Mouse (Mus musculus) spleen, adult 2 months (tissue): ENCODE measurements at regions not wholly inside any gene's neighbourhood (a gene's known extent, or its start where the extent isn't known, plus 50 kb on each side); places are given as distances from the start of the nearest gene placed in this dataset.

Experiments used
- CTCF ChIP-seq: fragments of 200-500 bp; IDR thresholded peaks from 2 replicates; pipeline ENCODE4 v1.5.1; 2011; ENCODE audit warnings: mild to moderate bottlenecking, inconsistent platforms; ENCODE audit not compliant: insufficient read depth, insufficient read length, insufficient replicate concordance; ENCODE audit errors: extremely low read depth
- POLR2A ChIP-seq: fragments of 200-500 bp; IDR thresholded peaks from 2 replicates; pipeline ENCODE4 v1.6.1; 2011; ENCODE audit warnings: low read depth, low read length, inconsistent platforms

GRCm38 (mm10) chr8:9008006-9008780 is 317.9 kb upstream of the Arglu1 start:
- TF ChIP-seq CTCF (no peak), POLR2A (no peak)
